Mouse (Mus musculus) hindbrain, embryonic 11.5 days (tissue): ENCODE results near the gene Asap2. TPM values are rescaled to one million over a fixed set of nuclear protein-coding genes. Genes with fewer than 3 reads are reported as not detected.

Source experiments
- ATAC-seq: fragments of 200-750 bp; cut with Nextera tagmentation; 2 replicates; pipeline ENCODE4 v1.8.0; 2017; ENCODE audit warnings: mild to moderate bottlenecking, moderate TSS enrichment, moderate library complexity; ENCODE audit not compliant: low FRiP score
- DNase-seq: peaks from one replicate; pipeline ENCODE4 v3.0.0-alpha.2; 2015; ENCODE audit warnings: low spot score
- H3K27ac ChIP-seq: fragments of 300-500 bp; sonication (generic); 2 replicates; pipeline ENCODE4 v1.5.1; 2014; ENCODE audit warnings: mild to moderate bottlenecking, low read depth, low read length
- H3K27me3 ChIP-seq: fragments of 300-500 bp; sonication (generic); 2 replicates; pipeline ENCODE4 v1.6.1; 2014; ENCODE audit warnings: mild to moderate bottlenecking, low read length, moderate library complexity, mixed read lengths; ENCODE audit not compliant: control insufficient read depth, insufficient read depth
- H3K36me3 ChIP-seq: fragments of 300-500 bp; sonication (generic); 2 replicates; pipeline ENCODE4 v1.6.1; 2014; ENCODE audit warnings: mild to moderate bottlenecking, low read length, moderate library complexity, mixed read lengths; ENCODE audit not compliant: control insufficient read depth, insufficient read depth
- H3K4me1 ChIP-seq: fragments of 300-500 bp; sonication (generic); replicated peaks from 2 replicates; pipeline ENCODE4 v1.6.1; 2014; ENCODE audit warnings: low read length, mixed read lengths; ENCODE audit not compliant: control insufficient read depth, insufficient read depth
- H3K4me2 ChIP-seq: fragments of 300-500 bp; sonication (generic); replicated peaks from 2 replicates; pipeline ENCODE4 v1.6.1; 2014; ENCODE audit warnings: mild to moderate bottlenecking, low read depth, low read length
- H3K4me3 ChIP-seq: fragments of 300-500 bp; sonication (generic); 2 replicates; pipeline ENCODE4 v1.5.1; 2014; ENCODE audit warnings: low read depth, low read length
- H3K9ac ChIP-seq: fragments of 300-500 bp; sonication (generic); 2 replicates; pipeline ENCODE4 v1.6.1; 2014; ENCODE audit warnings: low read depth, low read length
- H3K9me3 ChIP-seq: fragments of 300-500 bp; sonication (generic); 2 replicates; pipeline ENCODE4 v1.6.1; 2016; ENCODE audit warnings: low read length; ENCODE audit not compliant: control insufficient read depth
- WGBS: fragments of 180-500 bp; shearing (Covaris S2); extraction: QIAGEN DNeasy Blood & Tissue Kit; methylation state at CpG from one replicate; pipeline ENCODE4 v1.1.7; 2014; 5-methylcytosine and 5-hydroxymethylcytosine counted together
- polyA plus RNA-seq: library from polyadenylated mRNA; unstranded; fragments of >200 nt; fragmentation: Nextera tagmentation; extraction: Ambion mirVana; gene quantifications from 2 replicates; pipeline ENCODE4 v1.2.1, GENCODE M21; 2014

Gene Asap2
- polyA plus RNA-seq, 1 experiment from 2014 or later: 18.4 TPM

DNA sequence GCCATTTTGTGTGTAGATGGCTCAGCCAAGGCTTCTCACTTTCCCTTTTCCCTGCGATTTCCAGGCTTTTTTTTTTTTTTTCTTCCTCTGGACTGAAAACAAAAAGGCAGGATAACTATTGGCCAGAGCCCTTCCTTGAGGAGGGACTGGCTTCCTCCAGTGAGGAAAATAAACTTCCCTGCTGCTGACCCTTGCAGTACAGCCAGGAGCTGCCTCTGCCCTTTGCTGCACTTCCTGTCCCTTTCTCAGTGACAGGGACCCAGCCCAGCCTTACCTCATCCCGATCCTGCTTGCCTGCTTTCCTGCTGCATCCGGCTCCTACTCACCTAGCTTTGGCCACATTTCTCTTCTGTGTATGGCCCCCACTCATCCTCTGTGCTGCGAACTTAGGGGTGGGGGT, 164.8 kb downstream of the Asap2 start:
- 73% methylated on average over 4 of the region's 4 CpGs for WGBS

DNA sequence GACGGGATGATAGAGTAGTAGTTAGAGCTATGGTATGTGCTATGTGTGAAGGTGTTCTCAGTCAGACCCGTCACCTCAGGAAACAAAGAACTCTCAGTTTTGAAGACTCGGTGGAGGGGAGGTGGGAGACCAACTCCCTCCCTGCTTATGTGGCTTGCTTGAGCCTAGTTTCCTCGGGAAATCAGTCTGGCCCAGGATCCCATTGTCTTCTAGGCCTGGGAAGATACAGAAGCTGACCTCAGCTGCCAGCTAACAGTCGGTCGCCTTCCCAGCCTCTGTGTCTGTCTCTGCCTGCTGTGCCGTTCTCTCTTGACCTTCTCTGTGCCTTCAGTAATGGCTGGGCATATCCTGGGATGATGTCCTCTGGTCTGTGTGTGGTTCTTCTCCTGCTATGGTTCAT, 169.0 kb downstream of the Asap2 start:
- no peak overlapping the region for H3K27ac ChIP-seq
- no peak for DNase-seq
- H3K36me3 ChIP-seq: no peaks in the 10 kb centered on the region
- no peak overlapping the region for H3K4me3 ChIP-seq
- no peak overlapping the region for H3K9ac ChIP-seq
- H3K9me3 ChIP-seq: no peaks in the 10 kb centered on the region
- H3K27me3 ChIP-seq: no peaks in the 10 kb centered on the region
- WGBS: 58% methylated on average over 7 of the region's 7 CpGs
- H3K4me2 ChIP-seq: no peak overlapping the region
- H3K4me1 ChIP-seq: no peaks in the 10 kb centered on the region
- ATAC-seq: no peak

More for the DNA sequence above, 164.8 kb downstream of the Asap2 start:
- no peak for DNase-seq
- Histone ChIP-seq H3K27me3 (no peaks in the 10 kb centered on the region), H3K4me1 (no peaks in the 10 kb centered on the region), H3K9ac (no peak overlapping the region), H3K4me2 (no peak overlapping the region), H3K27ac (no peak overlapping the region), H3K36me3 (no peaks in the 10 kb centered on the region), H3K9me3 (no peaks in the 10 kb centered on the region), H3K4me3 (no peak overlapping the region)
- no peak for ATAC-seq

DNA sequence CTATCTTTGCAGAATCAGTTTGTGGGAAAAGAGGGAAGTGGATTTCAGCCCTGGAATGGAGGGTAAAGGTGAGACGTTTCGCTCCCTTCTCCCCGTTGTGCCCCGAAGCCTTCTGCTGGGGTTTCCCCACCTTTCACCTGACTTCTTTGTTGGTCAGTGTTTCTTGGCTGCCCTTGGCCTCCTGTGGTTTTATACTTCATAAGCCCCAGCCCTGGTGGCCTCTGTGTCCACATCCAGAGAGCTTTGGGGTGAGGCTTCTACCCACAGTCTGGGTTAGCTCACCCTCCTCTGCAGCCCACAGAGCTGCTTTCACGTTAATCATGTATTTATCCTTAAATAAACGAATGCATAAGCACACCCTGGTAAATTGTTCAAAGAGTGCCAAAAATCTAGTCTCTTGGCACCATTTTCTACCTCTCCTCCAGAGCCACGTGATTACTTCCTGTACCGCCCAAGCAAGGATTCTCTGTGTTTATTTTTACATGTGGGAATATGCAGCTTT, 170.1 kb downstream of the Asap2 start:
- Histone ChIP-seq H3K9me3 (no peaks in the 10 kb centered on the region), H3K9ac (no peak overlapping the region), H3K27me3 (no peaks in the 10 kb centered on the region), H3K27ac (no peak overlapping the region), H3K4me2 (no peak overlapping the region), H3K4me1 (no peaks in the 10 kb centered on the region), H3K4me3 (no peak overlapping the region), H3K36me3 (no peaks in the 10 kb centered on the region)
- WGBS: 86% methylated on average over 8 of the region's 8 CpGs
- no peak for DNase-seq
- no peak for ATAC-seq

DNA sequence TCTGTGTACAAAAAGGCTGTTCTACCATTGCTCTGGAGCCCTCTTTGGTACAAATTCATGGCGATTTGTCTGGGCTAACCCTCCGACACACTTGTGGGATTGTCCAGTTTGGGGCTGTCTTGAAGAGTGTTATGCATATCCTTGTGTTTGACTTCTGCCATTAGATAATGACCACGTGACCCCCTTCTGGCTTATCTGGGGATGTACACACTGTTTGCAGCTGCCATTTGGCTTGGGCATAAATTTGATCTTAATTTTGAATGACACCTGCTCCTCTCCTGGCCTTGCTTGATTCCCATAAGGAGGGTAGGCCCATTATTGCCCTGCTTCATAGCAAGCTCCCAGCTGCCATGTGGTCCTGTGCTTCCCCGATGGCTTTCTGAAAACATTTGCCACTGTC, 171.6 kb downstream of the Asap2 start:
- H3K27me3 ChIP-seq: no peaks in the 10 kb centered on the region
- H3K36me3 ChIP-seq: no peaks in the 10 kb centered on the region
- ATAC-seq (no peak), DNase-seq (no peak)
- 91% methylated on average over 4 of the region's 4 CpGs for WGBS
- no peaks in the 10 kb centered on the region for H3K4me1 ChIP-seq
- no peak overlapping the region for H3K27ac ChIP-seq
- H3K4me3 ChIP-seq: no peak overlapping the region
- H3K9me3 ChIP-seq: no peaks in the 10 kb centered on the region
- H3K9ac ChIP-seq: no peak overlapping the region
- H3K4me2 ChIP-seq: no peak overlapping the region

DNA sequence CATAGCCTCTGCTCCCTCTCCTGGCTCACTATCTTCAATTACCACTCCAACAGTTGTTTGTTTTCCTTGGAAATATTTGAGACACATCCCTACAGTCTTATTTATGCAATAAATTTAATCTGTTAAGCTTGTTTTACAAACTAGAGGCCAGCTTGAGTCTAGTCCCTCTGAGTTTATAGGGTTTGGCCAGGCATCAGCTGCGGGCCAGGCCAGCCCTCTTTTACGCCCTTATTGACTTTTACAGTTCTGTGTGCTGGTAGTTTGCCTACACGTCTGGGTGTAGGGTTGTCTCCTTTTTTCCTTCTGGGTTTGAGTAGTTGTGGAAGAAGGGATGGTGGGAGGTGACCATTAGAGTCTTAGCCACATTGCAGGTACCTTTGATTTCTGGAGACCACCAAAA, 173.4 kb downstream of the Asap2 start:
- Histone ChIP-seq H3K27me3 (no peaks in the 10 kb centered on the region), H3K4me3 (no peak overlapping the region), H3K9ac (no peak overlapping the region), H3K4me2 (no peak overlapping the region), H3K36me3 (no peaks in the 10 kb centered on the region), H3K27ac (no peak overlapping the region), H3K4me1 (no peaks in the 10 kb centered on the region), H3K9me3 (no peaks in the 10 kb centered on the region)
- 80% methylated on average over 3 of the region's 3 CpGs for WGBS
- DNase-seq: no peak
- ATAC-seq: no peak

DNA sequence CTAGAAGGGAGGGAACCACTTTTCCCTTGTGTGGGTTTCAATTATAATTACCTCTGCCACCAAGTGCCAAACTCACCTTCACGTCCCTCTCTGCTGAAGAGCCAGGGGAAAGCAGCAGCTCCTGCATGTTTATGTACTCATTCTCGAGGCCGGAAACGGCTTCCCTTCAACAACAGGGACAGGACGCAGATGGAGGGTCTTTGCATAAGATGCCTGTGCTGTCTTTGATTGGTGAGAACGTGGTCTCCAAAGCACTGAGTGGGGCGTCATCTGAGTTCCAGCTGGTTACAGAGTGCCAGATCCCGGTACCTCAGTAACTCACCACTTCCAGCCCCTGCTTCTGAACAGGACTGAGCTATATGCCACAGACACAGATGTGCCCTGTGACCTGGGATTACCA, 174.0 kb downstream of the Asap2 start:
- H3K27ac ChIP-seq: no peak overlapping the region
- WGBS: 81% methylated on average over 8 of the region's 8 CpGs
- H3K4me3 ChIP-seq: no peak overlapping the region
- H3K4me1 ChIP-seq: no peaks in the 10 kb centered on the region
- H3K9ac ChIP-seq: no peak overlapping the region
- no peaks in the 10 kb centered on the region for H3K9me3 ChIP-seq
- no peaks in the 10 kb centered on the region for H3K27me3 ChIP-seq
- no peak overlapping the region for H3K4me2 ChIP-seq
- DNase-seq: no peak
- no peaks in the 10 kb centered on the region for H3K36me3 ChIP-seq
- no peak for ATAC-seq

DNA sequence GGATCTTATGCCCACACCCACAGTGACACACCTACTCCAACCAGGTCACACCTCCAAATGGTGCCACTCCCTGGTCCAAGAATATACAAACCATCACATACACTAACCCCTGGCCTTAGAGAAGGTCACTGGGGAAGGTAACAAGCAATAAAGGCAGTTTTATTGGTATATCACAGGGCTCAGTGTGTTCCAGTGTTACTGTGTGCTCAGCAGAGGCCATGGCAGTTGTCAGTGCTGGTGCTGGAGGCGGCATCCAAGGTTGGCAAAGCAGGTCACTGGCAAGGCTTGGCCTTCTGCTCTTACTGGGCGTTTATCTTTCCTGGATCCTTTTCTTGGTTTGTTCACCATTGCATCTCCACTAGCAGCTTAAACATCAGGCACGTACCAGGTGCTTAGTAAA, 174.9 kb downstream of the Asap2 start:
- Histone ChIP-seq H3K9me3 (no peaks in the 10 kb centered on the region), H3K27ac (no peak overlapping the region), H3K9ac (no peak overlapping the region), H3K4me1 (no peaks in the 10 kb centered on the region), H3K36me3 (no peaks in the 10 kb centered on the region), H3K4me3 (no peak overlapping the region), H3K27me3 (no peaks in the 10 kb centered on the region), H3K4me2 (no peak overlapping the region)
- DNase-seq: no peak
- no peak for ATAC-seq
- 88% methylated on average over 3 of the region's 3 CpGs for WGBS

DNA sequence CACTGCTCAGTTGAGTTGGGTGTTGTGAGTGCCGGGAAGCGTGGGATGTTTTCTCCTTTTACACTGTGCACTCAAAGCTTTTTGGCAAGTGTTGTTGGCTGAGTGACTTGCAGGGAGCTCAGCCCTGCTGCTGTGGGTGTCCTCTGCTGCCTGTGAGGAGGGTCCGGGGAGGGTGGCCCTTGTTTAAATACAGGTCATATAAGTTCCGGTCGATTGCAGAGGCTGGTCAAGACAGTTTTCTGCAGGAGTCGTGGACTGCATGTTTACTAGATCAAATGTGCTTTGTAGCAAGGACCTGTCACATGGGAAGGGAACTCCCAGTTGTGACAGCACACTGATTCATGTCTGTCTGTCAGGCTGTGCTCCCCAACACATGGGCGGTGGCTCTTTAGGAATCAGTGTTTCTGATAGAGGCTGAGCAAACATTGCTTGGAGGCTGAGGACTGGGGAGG, 175.7 kb downstream of the Asap2 start:
- no peak overlapping the region for H3K4me2 ChIP-seq
- no peak for DNase-seq
- ATAC-seq: no peak
- no peaks in the 10 kb centered on the region for H3K4me1 ChIP-seq
- no peaks in the 10 kb centered on the region for H3K36me3 ChIP-seq
- no peak overlapping the region for H3K9ac ChIP-seq
- H3K27me3 ChIP-seq: no peaks in the 10 kb centered on the region
- no peak overlapping the region for H3K27ac ChIP-seq
- H3K9me3 ChIP-seq: no peaks in the 10 kb centered on the region
- H3K4me3 ChIP-seq: no peak overlapping the region
- 82% methylated on average over 7 of the region's 7 CpGs for WGBS

DNA sequence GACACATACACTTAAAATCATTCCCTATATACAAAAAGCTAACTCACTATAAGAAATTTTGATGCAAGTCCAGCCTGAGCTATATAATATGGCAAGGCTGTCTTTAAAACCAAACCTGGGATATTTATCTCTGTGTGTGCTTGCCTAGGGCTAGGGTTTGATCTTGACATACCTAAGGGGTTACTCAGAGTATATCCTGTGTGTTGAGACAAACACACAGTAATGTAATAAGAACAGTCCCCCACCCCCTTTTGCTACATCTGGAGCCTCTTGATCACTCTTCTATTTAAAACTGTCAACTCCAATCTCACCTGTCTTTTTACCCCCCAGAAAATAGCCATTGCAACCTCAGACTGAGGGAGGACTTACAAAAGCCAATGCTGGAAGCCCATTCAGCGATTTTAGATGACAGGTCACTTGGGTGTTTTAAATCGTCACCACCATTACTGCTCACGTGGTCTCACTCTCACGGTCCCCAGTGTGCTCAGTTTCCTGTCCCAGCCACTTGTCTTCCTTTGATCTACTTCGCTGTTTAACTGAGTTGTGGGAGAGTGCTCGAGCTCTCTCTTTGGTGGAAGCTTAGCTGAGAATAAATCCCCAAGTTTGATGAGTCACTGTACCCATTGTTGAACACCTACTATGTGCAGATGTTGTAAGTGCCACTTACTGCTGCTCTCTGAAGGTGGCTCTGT, 176.8 kb downstream of the Asap2 start:
- no peak for ATAC-seq
- H3K4me1 ChIP-seq: no peaks in the 10 kb centered on the region
- H3K36me3 ChIP-seq: no peaks in the 10 kb centered on the region
- no peak for DNase-seq
- no peaks in the 10 kb centered on the region for H3K9me3 ChIP-seq
- no peak overlapping the region for H3K4me2 ChIP-seq
- no peak overlapping the region for H3K4me3 ChIP-seq
- no peaks in the 10 kb centered on the region for H3K27me3 ChIP-seq
- H3K27ac ChIP-seq: no peak overlapping the region
- WGBS: 45% methylated on average over 6 of the region's 6 CpGs
- H3K9ac ChIP-seq: no peak overlapping the region
